Mouse (Mus musculus) megakaryocyte-erythroid progenitor cell, adult 5 weeks (primary cell): ENCODE data around the gene 2610507B11Rik. TPM values are rescaled to one million over a fixed set of nuclear protein-coding genes. Genes with fewer than 3 reads are reported as not detected.

Source experiments
- polyA plus RNA-seq: library from polyadenylated mRNA; stranded (reverse); fragments of >175 nt; gene quantifications from 2 replicates; pipeline ENCODE4 v1.2.3, GENCODE M21; 2012

The 2610507B11Rik gene
- polyA plus RNA-seq: 88.7 and 97.6 TPM in 2 replicates

DNA sequence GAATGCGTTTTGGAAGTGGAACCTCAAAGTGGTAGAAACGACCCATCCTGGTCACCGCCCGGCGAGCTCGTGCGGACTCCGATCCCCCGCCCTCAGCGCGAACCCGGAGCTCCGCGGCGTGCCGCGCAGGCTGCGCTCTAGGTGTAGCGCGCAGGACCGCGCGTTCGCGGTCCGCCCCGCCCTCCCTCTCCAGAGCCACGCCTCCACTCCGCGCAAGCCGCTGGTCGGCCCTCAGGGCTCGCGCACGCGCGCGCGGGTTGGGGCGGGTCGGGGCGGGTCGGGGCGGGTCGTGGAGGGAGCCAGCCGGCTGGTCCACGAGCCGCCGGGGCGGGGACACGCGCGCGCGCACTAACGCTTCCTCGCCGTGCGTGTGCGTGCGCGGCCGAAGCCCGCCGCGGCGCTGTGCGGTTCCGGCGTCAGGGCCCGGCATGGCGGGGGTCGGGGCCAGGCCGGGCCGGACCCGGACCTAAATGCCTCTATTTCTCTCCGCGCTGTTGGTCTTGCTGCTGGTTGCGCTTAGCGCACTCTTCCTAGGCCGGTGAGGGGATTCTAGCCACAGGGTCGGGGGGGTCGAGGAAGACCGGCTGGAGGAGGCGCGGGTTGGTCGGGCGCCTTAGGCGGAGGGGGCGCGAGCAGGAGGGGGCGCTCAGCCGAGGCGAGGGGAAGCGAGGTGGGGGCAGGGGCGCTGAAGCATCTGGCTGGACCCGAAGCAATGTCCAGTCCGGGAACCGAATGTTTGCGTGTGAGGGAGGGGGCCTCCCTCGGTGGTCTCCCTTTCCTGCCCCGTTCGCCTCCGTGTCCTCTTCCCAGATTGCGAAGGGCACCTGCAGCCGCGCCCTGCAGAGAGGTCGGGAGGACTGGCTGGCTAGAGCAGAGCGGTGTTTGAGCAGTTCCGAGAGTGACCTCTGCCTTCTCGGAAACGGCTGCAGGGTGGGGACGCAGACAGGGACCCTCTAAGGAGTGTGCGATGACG lies at the start of gene 2610507B11Rik:
Gene 2610507B11Rik, plus strand, starts transcription at position 373 of the 973 bp plus-strand sequence.

DNA sequence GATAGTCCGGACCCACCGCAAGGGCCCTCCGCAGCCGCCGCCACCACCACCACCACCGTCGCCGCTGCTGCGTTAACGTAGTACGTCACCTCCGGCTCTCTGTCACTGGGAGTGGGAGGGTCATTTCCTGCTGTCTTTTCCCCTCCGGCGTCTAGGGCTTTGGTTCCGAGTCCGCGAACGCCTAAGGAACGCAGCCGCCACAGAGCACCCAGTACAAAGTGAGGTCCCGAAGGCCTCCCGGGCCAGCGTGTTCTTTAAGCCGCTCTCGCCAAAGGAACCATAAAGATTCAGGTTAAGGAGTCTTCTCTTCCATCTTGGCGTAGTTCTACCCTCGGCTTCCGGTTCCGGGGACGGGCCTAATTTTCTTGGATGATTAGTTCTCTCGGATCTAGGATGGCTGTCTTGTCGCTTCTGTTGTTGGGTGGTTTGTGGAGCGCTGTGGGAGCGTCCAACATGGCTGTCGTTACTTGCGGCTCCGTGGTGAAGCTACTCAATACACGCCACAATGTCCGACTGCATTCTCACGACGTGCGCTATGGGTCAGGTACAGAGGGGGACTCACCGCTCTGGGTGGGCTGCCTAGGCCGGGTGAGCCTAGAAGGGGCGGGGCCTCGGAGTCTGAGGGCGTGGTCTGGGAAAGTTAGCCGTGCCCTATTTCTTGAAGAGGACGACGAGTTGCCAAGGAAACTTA lies 15.8 kb upstream of the 2610507B11Rik start, which contains the start of the genes Sdf2 and Supt6:
Gene Sdf2, plus strand, starts transcription at position 120 of the 691 bp plus-strand sequence.
Gene Supt6, minus strand, starts transcription at position 361 of the 691 bp plus-strand sequence.

DNA sequence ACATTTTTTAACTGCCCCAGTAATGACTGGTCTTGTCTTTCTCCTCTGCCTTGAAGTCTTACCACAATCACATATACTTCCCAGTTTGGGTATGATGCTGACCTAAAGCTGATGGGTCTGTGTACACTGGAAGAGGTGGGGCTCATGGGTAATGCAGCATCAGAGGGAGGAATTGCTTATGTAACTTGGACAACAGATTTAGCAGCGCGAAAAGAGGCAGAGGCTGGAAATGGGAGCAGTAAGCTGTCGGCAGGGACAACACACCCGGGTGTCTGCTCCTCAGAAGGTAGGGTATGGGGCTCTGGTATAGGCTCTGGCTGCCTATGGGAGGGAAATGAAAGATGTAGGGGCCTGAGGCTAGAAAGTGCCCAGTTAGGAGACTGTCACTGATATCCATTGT lies 29.1 kb downstream of the 2610507B11Rik start, which contains the start of gene BC030499:
Gene BC030499, plus strand, starts transcription at position 188 of the 400 bp plus-strand sequence.

DNA sequence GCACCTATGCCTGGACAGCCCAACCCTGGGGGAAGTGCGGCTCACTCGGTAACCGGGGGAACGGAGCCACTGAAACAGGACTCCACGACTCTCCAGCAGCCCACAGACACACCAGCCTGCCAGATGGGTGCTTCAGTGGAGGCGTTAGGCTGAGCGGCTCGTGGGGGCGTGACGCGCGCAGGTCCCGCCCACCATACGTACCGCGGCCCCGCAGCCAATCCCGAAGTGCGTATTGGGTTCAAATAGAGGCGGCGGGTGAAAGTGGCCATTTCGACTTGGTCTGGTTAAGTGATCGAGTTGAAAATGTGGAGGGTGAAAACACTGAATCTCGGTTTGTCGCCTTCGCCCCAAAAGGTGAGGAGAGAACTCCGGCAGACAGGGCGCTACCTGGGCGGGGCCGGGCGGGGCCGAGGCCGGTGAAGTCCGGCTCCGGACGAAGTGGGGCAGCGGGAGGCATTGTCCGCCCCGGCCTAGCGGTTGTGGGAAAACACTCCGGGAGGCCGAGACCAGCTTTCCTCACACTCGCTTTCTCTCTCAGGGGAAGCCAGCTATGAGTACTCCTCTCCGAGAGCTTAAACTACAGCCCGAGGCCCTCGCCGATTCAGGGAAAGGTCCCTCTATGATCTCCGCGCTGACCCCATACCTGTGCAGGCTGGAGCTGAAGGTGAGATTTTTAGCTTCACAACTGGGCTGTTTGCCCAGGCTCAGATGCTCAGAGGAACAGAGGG lies 40.0 kb downstream of the 2610507B11Rik start, which contains the start of gene Spag5:
Gene Spag5, plus strand, starts transcription at position 173 of the 728 bp plus-strand sequence.

DNA sequence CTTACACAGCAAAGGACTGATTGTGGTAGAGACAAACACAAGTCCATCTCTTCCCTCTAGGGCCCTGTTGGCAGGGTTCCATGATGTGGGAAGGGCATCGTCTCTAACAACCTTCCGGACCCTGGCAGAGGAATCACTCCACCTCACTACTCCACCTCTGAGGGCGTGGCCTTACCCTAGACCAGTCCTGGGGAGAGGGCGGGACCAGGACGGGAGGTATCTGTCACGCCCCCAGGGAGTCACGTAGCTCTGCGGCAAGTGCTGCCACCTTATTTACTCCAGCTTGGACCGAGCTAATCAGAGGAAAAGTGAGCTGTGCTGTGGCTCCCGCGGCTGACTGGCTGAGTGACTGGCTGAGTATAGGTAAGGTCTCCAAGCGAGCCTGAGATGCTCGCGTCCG lies 61.3 kb downstream of the 2610507B11Rik start, which contains the start of gene Aldoc:
Gene Aldoc, plus strand, starts transcription at position 109 of the 400 bp plus-strand sequence.

DNA sequence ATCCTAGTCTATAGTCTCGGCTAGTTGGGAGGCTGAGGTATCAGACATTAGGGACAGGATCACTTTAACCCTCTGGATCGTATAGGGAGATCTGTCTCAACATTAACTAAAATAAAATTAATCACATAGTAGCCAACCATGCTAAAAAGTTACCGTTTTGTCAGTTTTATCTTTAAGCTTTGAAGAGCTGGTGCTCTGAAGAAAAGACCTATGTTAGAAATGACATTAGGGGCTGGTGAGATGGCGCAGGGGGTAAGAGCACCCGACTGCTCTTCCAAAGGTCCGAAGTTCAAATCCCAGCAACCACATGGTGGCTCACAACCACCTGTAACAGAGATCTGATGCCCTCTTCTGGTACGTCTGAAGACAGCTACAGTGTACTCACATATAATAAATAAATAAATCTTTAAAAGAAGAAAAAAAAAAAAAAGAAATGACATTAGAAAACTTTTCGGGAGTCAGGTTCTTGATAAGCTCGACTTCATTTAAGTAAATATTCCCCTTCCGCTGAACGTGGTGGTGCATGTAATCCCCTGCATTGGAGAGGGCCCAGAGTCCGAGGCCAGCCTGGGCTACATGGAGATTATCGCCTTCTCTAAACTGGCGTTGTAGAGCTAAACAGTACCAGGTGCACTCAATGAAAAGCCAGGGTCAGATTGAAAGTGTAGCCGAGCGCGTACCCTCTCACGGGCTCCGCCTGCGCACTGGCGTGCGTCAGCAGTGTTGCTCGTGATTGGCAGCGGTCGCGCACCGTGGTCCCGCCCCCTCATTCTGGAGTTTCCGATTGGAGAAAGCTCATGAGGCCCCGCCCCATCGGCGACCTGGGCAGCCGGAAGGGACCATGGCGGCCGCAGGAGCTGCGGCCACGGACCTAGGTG lies 66.3 kb downstream of the 2610507B11Rik start, which contains the start of gene Pigs:
Gene Pigs, plus strand, starts transcription at position 782 of the 878 bp plus-strand sequence.

Other genes starting within 250 kb of the 2610507B11Rik start
- 7.4 and 8.4 TPM in 2 replicates for gene Dhrs13, start 229.5 kb upstream of the 2610507B11Rik start, polyA plus RNA-seq
- gene Flot2, start 223.8 kb upstream of the 2610507B11Rik start, polyA plus RNA-seq: 55.6 and 72.3 TPM in 2 replicates
- gene Eral1, start 181.4 kb upstream of the 2610507B11Rik start, polyA plus RNA-seq: 3.4 TPM in 2 replicates
- gene Fam222b, start 167.1 kb upstream of the 2610507B11Rik start, polyA plus RNA-seq: 24.6 and 33.3 TPM in 2 replicates
- gene Traf4, start 96.2 kb upstream of the 2610507B11Rik start, polyA plus RNA-seq: 29.8 and 41.4 TPM in 2 replicates
- gene Nek8, start 85.1 kb upstream of the 2610507B11Rik start, polyA plus RNA-seq: 3.1 and 4.3 TPM in 2 replicates
- 34.7 and 38.4 TPM in 2 replicates for gene Tlcd1, start 85.0 kb upstream of the 2610507B11Rik start, polyA plus RNA-seq
- gene Rpl23a, start 78.2 kb upstream of the 2610507B11Rik start, polyA plus RNA-seq: 1,982 and 2,223 TPM in 2 replicates
- 3.0 and 4.5 TPM in 2 replicates for gene Rab34, start 73.3 kb upstream of the 2610507B11Rik start, polyA plus RNA-seq
- gene Proca1, start 68.4 kb upstream of the 2610507B11Rik start, polyA plus RNA-seq: 0.18 and 0.67 TPM in 2 replicates
- 9.6 and 11.2 TPM in 2 replicates for gene Sdf2, start 16.0 kb upstream of the 2610507B11Rik start, polyA plus RNA-seq
- 82.2 and 96.4 TPM in 2 replicates for gene Supt6, start 15.8 kb upstream of the 2610507B11Rik start, polyA plus RNA-seq
- gene BC030499, start 29.1 kb downstream of the 2610507B11Rik start, polyA plus RNA-seq: not detected in 2 replicates
- 66.8 and 68.5 TPM in 2 replicates for gene Spag5, start 39.8 kb downstream of the 2610507B11Rik start, polyA plus RNA-seq
- 0.44 and 1.4 TPM in 2 replicates for gene Aldoc, start 61.2 kb downstream of the 2610507B11Rik start, polyA plus RNA-seq
- gene Pigs, start 66.7 kb downstream of the 2610507B11Rik start, polyA plus RNA-seq: 84.7 and 91.0 TPM in 2 replicates
- gene Unc119, start 81.7 kb downstream of the 2610507B11Rik start, polyA plus RNA-seq: 74.0 and 91.3 TPM in 2 replicates
- not detected in 2 replicates for gene Foxn1, start 124.8 kb downstream of the 2610507B11Rik start, polyA plus RNA-seq
- gene Slc13a2, start 160.5 kb downstream of the 2610507B11Rik start, polyA plus RNA-seq: 0.05 and 0.10 TPM in 2 replicates
- gene Slc46a1, start 203.9 kb downstream of the 2610507B11Rik start, polyA plus RNA-seq: 1.1 and 1.7 TPM in 2 replicates
- 0.04 TPM in 1 of 2 replicates, not detected in the other for gene Sarm1, start 236.0 kb downstream of the 2610507B11Rik start, polyA plus RNA-seq
- not detected in 2 replicates for gene Vtn, start 237.3 kb downstream of the 2610507B11Rik start, polyA plus RNA-seq
- not detected in 2 replicates for gene Sebox, start 241.7 kb downstream of the 2610507B11Rik start, polyA plus RNA-seq